Comparison of ENCODE assay signal across 10 mouse cellular contexts in genomic region chr3:25575526-25575925, GRCm38 (mm10).
"Had no signal": no experiment of that assay in that cellular context is flagged by ENCODE, and none has a peak within 500 bp of the region (broad histone marks: within the 10 kb centered on the region; RNA-seq: fewer than 3 reads in every experiment).

No protein-coding gene starts in this region.

- DNase-seq: kidney, adult 9 months; kidney, postnatal 36 days; thymus, postnatal 4 days had no signal

- H3K9ac ChIP-seq: limb, embryonic 15.5 days; liver, embryonic 12.5 days; midbrain, embryonic 13.5 days; neural tube, embryonic 13.5 days had no signal

- H3K27me3 ChIP-seq: limb, embryonic 15.5 days; liver, embryonic 12.5 days; midbrain, embryonic 13.5 days; neural tube, embryonic 13.5 days had no signal

- H3K4me2 ChIP-seq: limb, embryonic 15.5 days; liver, embryonic 12.5 days; midbrain, embryonic 13.5 days; neural tube, embryonic 13.5 days had no signal

- H3K27ac ChIP-seq: kidney, postnatal 0 days; limb, embryonic 15.5 days; liver, embryonic 12.5 days; midbrain, embryonic 13.5 days; neural tube, embryonic 13.5 days; stomach, postnatal 0 days had no signal

- H3K9me3 ChIP-seq: limb, embryonic 15.5 days; liver, embryonic 12.5 days; midbrain, embryonic 13.5 days; neural tube, embryonic 13.5 days had no signal

- ATAC-seq: liver, embryonic 12.5 days; midbrain, embryonic 13.5 days had no signal

- H3K4me1 ChIP-seq: limb, embryonic 15.5 days; liver, embryonic 12.5 days; midbrain, embryonic 13.5 days; neural tube, embryonic 13.5 days had no signal

- H3K4me3 ChIP-seq: limb, embryonic 15.5 days; liver, embryonic 12.5 days; midbrain, embryonic 13.5 days; myocyte; neural tube, embryonic 13.5 days had no signal

- H3K36me3 ChIP-seq: limb, embryonic 15.5 days; liver, embryonic 12.5 days; midbrain, embryonic 13.5 days; neural tube, embryonic 13.5 days had no signal
